Mouse (Mus musculus): ENCODE data around the gene Ephx3. TPM values are rescaled to one million over a fixed set of nuclear protein-coding genes. Genes with fewer than 3 reads are reported as not detected.
A peak's percentile ranks its signal among the peaks of the same experiment; 100 is the strongest.
"Not testable (repeated sequence)": the region's sequence is repeated elsewhere in the genome, so short reads cannot be mapped to it uniquely, and the experiment has no call there.

Ephx3 gene
- under 1 TPM in 2 of 4 experiments, not detected in 2; 0.24 TPM for total RNA-seq (2022)

DNA sequence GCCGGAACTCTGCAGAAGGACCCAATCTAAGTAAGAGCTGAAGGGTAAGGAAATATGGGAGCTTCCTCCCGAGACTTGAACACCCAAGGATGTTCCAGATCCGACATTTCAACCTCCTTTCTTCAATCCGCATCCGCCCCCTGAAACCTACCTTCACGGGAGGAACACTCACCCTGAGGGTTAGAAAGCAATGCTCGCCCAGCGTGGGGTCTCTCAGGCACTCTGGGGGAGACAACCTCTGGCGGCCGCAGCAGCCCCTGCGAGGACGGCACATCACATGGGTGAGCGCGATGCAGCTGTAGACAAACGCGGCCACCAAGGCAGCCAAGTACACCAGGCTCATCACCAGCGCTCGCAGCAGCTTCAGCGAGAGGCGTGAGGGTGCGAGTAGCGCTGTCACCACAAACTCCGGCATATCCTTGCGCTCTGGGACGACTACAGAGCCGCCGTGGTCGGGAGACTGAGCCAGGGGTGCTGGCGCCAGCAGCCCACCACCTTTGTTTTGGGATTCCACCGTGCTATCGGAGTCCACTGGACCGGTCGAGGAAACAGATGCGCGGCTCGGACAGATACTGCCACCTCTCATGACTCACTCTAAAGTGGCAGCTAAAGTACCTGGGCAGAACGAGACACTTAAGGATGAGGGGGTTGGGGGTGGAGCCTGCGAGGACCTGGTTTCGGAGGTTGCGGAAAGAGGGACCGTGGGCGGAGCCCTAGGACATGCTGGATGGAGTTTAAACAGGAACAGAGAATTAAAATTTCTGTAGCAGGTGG is at the start of gene Ephx3:
Gene Ephx3, minus strand, starts transcription at position 687 of the 774 bp plus-strand sequence.
- DNase-seq (ENCODE audit: low spot score in 2 of 2) = no peak

DNA sequence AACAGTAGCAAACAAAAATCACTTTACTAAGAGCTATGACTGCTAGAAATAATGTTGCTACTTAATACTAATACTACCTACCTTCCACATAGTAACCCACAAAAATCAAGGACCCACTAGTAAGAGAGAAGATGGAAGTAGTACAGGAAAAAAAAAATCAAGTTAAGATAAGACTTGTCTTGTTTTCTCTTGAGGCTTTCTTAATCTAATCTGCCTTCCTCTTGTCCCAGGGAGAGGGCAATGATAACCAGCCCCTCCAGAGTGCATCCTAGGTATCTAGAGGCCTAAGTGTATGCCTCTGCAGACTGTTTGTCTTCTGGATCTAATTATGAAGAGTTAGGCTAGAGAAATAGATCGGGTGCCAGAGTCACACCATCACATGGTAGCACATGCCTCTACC is 49.2 kb upstream of the Ephx3 start:
- no peak for DNase-seq (ENCODE audit: low spot score in 2 of 2)

GRCm38 (mm10) chr17:32235534-32236191 is 46.3 kb upstream of the Ephx3 start:
- peak; percentile 40 to 67 for DNase-seq (ENCODE audit: low spot score in 2 of 2)

- no peak for DNase-seq (ENCODE audit: low spot score in 2 of 2)
These were observed 43.8 kb upstream of the Ephx3 start for GRCm38 (mm10) chr17:32233174-32233573.

DNA sequence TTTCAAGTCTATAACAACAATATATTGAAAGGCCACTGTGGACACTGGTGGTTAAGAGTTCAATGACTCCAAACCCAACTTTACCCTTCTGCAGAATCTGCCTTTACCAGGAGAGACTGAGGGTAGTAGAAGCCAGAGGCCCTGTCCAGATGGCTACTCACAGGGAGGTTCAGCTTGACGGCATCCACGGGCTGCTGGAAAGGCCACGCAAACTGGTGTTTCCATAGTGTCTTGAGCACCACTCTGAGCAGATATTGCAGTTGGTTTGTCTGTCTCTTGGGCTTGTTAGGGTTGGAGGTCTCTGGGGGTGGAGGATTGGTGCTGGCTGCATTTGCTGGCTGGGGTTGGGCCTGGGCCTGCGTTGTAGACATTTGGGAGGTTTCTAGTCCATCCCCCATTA is 39.9 kb upstream of the Ephx3 start:
- no peak for DNase-seq (ENCODE audit: low spot score in 2 of 2)

- no peak for DNase-seq (ENCODE audit: low spot score in 2 of 2)
These were observed 31.5 kb upstream of the Ephx3 start for GRCm38 (mm10) chr17:32220873-32221272.

GRCm38 (mm10) chr17:32215587-32215986 is 26.2 kb upstream of the Ephx3 start:
- not testable (repeated sequence) for DNase-seq (ENCODE audit: low spot score in 2 of 2)

- DNase-seq (ENCODE audit: low spot score in 2 of 2) = not testable (repeated sequence)
These were observed 22.2 kb upstream of the Ephx3 start for GRCm38 (mm10) chr17:32211554-32211953.

DNA sequence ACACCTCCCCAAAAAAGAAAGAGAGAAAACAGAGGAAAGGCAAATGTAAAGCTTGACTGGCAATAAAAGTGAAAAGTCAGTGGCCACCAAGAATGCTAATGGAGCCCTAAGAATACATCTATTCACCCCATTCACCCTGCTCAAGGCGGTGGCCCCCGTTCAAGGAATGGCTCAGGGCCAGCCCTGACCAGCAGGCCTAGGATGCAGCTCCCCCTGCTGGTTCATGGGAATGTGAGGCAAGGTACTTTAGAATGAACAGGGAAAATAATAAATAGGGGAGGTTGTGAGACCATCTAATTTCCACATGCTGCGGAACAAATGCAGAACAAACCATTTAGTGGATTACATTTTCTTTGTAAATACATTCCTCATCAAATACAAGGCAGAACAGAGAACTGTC is 20.4 kb upstream of the Ephx3 start:
- peak; percentile 39 to 64 for DNase-seq (ENCODE audit: low spot score in 2 of 2)

DNA sequence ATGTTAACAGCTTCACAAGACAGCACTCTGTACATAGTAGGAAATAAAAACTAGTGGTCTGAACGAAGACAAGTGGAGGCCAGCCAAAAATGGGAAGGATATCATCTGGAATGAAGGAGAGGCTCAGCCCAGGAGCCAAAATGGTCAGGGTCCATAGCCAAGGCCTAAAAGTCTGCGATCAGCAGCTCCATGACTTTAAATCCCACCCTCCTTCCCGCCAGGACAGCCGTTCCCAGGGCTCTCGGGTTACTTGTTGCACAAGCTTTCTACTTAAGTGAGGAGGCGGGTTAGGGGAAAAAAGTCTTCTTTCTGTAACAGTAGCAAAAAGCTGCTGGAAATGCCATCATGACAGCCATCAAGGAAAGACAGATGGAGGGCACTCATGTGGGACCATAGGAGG is 19.8 kb upstream of the Ephx3 start:
- peak in 1 of 2 experiments; percentile 57 for DNase-seq (ENCODE audit: low spot score in 2 of 2)

- DNase-seq (ENCODE audit: low spot score in 2 of 2) = peak; percentile 35 to 38
These were observed 18.4 kb upstream of the Ephx3 start for GRCm38 (mm10) chr17:32207586-32208245.

DNA sequence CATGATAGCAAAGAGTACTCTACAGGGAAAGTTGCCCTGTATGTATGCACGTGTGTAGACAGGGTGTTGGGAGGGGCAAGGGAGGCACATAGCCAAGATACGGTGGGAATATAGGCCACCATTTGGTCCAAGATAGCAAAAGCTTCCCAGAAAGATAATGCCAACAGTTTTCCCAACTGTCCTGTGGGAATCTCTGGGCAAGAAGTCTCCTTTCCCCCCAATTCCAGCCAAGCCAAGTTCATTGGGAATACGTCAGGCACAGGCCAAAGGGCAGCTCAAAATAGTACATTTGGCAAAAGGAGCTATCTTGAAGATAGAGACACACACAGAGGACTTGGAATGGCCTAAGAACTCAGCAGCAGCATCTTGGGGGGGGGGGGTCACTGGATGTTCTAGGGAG is 16.0 kb upstream of the Ephx3 start:
- no peak for DNase-seq (ENCODE audit: low spot score in 2 of 2)

GRCm38 (mm10) chr17:32202972-32203371 is 13.6 kb upstream of the Ephx3 start:
- DNase-seq (ENCODE audit: low spot score in 2 of 2) = no peak

DNA sequence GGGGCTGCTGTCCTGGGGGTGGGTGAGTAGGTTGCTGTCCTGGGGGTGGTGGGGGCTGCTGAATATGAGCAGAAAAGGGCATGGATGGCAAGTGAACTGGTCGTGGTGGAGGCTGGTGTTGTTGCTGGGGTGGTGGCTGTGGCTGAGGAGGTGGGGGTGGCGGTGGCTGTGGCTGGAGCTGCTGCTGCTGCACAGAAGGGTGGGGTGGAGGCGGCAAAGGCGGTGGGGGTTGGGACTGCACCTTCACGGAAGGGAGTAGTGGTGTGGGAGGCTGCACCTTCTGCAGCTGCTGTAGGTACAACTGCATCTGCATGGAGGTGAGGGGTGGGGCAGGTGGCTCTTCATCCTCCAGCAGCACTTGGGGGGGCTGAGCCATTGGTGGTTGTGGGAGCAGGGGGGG is 11.7 kb upstream of the Ephx3 start:
- no peak for DNase-seq (ENCODE audit: low spot score in 2 of 2)

GRCm38 (mm10) chr17:32199796-32200195 is 10.4 kb upstream of the Ephx3 start:
- DNase-seq (ENCODE audit: low spot score in 2 of 2) = no peak

- DNase-seq (ENCODE audit: low spot score in 2 of 2) = no peak
These were observed 7.8 kb upstream of the Ephx3 start for GRCm38 (mm10) chr17:32197156-32197555.

GRCm38 (mm10) chr17:32195725-32196124 is 6.4 kb upstream of the Ephx3 start:
- no peak for DNase-seq (ENCODE audit: low spot score in 2 of 2)

DNA sequence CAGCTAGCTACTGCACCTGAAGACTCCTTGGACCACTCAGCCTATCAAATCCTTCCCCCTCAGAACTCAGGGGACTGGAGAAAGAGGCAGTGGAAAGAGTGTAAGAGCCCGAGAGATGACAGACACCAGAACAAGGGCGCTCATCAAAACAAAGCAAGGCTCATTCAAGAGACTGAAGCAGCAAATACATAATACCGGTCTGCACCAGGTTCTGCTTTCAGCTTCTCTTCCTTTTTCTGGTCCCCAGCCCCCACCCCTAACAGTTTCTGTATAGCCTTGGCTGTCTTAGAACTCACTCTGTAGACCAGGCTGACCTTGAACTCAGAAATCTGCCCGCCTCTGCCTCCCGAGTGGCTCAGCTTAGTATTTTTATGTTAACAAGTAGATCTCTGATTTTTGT is 3.7 kb upstream of the Ephx3 start:
- DNase-seq (ENCODE audit: low spot score in 2 of 2) = no peak

DNA sequence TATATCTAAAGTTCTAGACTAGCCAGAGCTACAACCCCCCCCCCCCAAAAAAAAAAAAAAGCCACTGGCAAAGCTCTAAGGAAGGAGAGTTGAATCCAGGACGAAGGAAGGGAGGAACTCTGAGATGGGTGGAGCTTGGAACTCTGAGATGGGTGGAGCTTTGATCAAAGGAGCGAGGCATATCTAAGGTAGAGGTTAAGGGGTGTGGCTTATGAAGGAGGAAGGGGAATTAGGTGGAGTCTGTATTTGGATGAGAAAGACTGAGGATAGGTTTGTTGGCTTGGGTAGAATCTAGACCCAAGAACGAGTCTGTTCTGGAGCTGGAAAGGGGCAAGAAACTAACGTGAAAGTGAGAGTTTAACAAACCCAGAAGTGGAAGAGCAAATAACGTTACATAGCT is 501 bp upstream of the Ephx3 start:
- DNase-seq (ENCODE audit: low spot score in 2 of 2) = no peak

- no peak for DNase-seq (ENCODE audit: low spot score in 2 of 2)
These were observed 6.3 kb downstream of the Ephx3 start for GRCm38 (mm10) chr17:32183017-32183416.

- DNase-seq (ENCODE audit: low spot score in 2 of 2) = no peak
These were observed 9.5 kb downstream of the Ephx3 start for GRCm38 (mm10) chr17:32179621-32180491.

Measured in gastrocnemius, adult 8-10 months (tissue).